Mouse (Mus musculus): ENCODE measurements at regions not wholly inside any gene's neighbourhood (a gene's known extent, or its start where the extent isn't known, plus 50 kb on each side); places are given as distances from the start of the nearest gene placed in this dataset.
A peak's percentile ranks its signal among the peaks of the same experiment; 100 is the strongest.

GRCm38 (mm10) chr6:31122895-31123294, 164.0 kb upstream of the Klf14 start:
- intact Hi-C loops (cut with DNase I), result no loop called here
- DNase-seq (ENCODE audit: low spot score in 2 of 2), result no peak

DNA sequence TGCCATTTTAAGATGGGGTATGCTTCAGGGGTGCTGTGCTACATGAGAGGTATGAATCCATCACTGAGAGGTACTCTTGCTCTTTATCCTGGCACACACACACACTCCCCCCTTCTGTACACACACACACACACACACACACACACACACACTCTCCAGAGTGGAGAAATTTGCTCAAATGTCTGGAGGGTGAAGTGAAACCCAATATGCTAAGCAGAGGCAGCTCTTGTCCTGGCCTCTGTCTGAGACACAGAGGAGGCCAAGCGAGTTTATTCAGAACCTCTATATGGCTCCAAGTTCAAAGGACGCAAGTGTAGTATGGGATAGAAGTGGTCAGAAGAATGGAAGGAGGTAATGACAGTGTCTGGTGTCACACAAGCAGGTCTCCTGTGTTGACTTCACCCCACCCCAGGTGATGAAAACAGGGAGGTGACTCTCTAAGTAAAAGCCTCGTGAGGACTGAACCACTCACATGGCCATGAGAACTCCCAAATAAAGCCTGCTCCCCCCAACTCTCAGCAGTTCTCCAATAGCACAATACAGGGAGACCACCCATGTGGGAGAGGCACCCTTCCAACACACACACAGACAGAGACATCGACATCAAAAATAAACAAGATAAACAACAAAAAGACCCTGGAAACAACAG, 164.6 kb upstream of the Klf14 start:
- no peak for DNase-seq (ENCODE audit: low spot score in 2 of 2)
- intact Hi-C loops (cut with DNase I), result no loop called here

DNA sequence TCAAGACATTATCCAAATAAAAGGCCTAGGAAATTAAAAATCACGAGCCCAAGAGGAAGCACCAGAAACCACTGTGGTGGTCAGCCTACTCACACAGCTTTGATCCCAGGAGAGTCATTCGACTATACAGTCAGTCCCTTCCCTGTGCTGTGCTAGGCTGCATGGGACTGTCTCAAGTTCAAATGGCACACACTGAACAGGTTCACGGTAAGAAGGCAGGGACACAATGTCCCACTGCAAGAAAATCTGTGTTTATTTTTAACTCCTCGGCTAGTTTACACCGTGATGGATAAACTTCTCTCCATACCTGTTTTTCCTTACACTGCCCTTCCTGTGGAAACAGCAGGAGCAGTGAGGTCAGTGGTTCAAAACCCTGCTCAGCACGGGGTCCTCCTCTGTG, 165.2 kb upstream of the Klf14 start:
- DNase-seq (ENCODE audit: low spot score in 2 of 2), result no peak
- intact Hi-C loops (cut with DNase I), result no loop called here

- intact Hi-C loops (cut with DNase I), result loop anchor here (5.0 kb wide), 1 partner anchor 48 kb away; no protein-coding TSS in a partner anchor
- DNase-seq (ENCODE audit: low spot score in 2 of 2), result no peak
Observed at GRCm38 (mm10) chr6:31124872-31125271, 166.0 kb upstream of the Klf14 start.

DNA sequence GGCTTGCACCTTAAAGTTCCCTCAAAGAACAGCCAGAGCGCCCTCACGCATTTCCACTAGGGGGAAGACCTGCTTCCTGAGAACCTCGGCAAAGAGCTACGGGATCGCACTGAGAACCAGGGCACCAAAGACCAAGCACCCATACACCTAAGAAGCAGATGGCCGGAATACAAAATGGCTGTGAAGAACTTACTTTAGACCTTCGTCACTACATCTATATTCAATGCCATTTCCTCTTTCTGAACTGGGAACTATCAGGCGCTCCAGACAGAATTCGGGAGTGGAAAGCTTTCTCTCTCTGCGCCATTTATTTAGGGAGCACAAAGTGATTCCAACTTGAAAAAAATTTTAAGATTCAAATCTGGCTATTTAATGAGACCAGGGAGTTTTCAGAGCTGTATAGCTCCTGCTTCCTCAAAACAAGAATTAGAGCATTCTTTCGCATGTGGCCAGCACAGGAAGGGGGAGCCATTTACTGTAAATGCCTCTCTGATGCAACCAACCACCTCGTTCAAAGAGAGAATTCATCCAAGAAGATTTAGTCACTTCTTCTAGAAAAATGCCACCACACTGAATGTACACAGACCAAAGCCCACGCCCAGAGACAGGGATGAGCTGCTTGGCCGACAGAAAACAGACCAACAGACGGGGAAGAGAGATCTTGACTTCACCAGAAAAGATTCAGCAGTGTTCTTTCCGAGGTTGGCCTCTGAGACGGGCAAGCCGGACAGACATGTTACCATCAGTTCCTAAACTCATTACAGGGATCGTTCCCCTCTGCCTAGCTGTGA, 166.6 kb upstream of the Klf14 start:
- no peak for DNase-seq (ENCODE audit: low spot score in 2 of 2)
- intact Hi-C loops (cut with DNase I), result loop anchor here (5.0 kb wide), 1 partner anchor 48 kb away; no protein-coding TSS in a partner anchor

GRCm38 (mm10) chr6:31126131-31126871, 167.4 kb upstream of the Klf14 start:
- intact Hi-C loops (cut with DNase I), result loop anchor here (5.0 kb wide), 1 partner anchor 49 kb away; no protein-coding TSS in a partner anchor
- no peak for DNase-seq (ENCODE audit: low spot score in 2 of 2)

DNA sequence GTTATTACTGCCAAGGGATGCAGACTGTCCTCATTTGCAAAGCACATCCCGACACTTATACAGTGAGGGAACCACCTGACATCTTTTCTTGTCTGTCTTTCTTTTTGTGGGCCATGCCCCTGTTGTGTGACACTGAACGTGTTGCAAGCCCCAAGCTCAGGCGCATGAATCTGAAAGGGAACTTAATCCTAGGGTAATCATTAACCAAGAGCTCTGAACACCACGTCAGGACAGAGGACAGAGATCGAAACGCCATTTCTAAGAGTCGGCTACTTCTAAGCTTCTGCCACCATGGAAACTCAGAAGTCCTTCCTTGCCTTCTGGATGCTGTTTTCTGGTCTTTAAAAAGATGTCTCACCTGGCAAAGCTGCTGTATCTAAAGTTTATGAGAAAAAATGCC, 170.3 kb upstream of the Klf14 start:
- intact Hi-C loops (cut with DNase I), result loop anchor here (5.0 kb wide), 1 partner anchor 52 kb away; no protein-coding TSS in a partner anchor
- no peak for DNase-seq (ENCODE audit: low spot score in 2 of 2)

DNA sequence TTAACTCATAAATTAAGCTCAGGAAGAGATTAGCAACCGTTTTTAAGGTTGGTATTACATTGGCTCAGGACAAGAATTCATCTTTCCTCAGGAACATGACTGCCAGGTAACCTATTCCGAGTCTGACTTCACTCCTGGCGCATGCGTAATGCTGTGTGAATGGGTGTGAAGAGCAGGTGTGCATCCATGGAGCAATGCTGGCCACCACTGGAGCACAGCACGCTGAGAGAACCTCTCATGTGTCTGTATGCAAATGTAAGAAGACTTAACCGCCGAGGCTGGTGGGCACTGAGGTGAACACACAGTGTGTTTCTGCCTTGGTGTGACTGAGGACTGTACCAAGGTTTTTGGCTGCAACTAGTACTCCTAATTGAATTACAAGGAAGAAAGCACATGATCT, 171.1 kb upstream of the Klf14 start:
- intact Hi-C loops (cut with DNase I), result loop anchor here (5.0 kb wide), 1 partner anchor 53 kb away; no protein-coding TSS in a partner anchor
- DNase-seq (ENCODE audit: low spot score in 2 of 2), result no peak

DNA sequence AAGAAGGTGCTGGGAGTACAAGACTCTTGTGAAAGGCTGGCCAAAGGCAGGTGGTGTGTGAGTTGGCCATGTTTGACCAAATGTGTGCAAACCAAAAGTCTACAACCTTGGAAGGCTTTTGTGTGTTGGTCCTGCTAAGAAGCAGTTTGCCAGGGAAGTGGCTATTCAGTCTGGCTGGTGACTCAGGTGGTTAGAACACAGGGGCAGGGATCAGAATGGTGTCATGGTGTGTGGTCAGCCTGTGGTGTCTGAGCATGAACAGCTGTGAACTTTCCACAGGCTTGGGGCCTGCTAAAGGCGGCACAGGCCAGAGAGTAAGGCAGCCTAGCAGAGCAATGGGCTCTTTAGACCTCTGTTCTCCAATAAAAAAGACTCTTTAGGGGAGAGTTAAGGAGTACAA, 171.6 kb upstream of the Klf14 start:
- DNase-seq (ENCODE audit: low spot score in 2 of 2), result no peak
- intact Hi-C loops (cut with DNase I), result no loop called here

DNA sequence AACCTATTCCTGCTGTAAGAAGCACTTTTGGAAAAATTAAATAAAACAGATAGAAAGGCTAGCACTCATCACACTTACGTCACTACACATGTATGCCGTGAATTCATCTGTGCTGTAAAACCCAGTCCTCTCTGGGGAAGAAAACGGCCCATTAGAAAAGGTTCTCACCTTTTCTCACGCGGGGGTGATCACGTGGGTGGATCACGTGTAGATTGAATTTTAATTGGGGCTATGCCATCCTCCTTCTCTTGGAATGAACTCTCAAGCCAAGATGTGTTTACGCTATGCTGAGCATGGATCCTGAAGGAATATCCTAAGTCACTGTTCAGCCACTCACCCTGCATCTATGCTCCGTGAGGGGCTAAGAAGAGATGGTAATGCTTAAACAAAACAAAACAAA, 172.8 kb upstream of the Klf14 start:
- intact Hi-C loops (cut with DNase I), result no loop called here
- DNase-seq (ENCODE audit: low spot score in 2 of 2), result no peak

DNA sequence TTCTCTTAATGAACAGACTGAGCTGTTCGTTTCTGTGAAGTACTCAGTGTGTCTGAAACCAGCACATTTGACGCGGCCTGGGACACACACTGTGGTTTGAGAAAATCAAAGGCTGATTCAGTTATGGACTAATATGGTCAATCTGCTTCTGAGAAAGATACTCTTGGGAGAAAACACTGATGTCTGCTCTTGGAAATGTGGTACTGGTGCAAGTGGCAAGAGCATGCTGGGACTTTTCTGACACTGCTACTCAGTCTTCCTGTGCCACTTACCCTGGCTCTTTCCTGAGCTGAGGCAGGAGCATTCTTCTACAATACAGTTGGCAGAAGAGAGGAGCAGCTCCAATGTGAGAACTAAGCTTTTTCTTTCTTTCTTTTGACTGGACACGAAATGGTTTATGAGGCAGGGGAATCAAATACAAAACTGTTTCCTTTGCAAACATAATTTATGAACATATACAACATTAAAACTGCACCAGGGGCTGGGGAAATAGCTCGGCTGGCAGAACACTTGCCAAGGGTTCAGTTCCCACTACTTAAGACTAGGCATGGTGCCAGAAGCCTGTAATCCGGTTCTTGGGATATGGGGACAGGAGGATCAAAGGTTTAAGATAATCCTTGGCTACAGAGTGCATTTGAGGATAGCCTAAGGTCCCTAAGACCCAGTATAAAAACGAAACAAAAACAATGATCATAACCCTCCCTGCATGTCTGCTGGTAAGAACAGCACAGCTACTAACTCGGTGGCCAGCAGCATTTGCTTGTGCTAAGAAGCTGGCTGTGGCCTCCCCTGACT, 173.7 kb upstream of the Klf14 start:
- intact Hi-C loops (cut with DNase I), result no loop called here
- no peak for DNase-seq (ENCODE audit: low spot score in 2 of 2)

DNA sequence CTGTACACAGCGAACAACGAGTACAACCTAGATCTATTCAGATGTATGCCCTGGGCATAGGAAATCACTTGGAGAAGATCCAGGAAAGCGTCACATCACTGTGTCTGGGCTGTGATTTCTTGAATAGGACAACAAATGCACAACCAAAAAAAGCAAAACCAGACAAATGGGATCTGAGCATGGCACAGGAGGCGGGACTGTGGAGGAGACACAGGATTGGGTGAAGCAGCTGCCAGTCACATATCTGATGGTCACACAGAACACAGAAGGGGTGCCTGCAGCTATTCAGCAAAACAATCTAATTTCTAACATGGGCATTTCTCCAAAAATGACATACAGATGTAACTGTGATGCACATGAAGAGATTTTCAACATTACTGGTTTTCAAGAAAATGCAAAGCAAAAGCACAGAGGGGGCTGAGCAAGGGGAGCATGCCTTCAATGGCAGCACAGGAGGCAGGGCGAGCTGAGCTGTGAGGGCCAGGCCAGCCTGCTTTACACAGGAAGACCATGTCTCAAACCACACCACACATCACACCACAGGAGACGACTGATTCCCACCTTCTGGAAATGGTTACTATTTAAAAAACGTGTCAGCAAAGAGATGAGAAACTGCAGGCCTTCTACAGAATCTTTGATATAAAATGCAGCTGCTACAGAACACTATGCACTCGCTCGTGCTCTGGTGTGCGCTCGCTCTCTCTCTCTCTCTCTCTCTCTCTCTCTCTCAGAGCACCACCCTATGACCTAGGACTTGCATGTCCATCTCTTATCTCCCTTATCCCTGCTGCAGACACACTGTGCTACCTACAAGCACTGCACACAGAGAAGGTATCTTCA, 175.2 kb upstream of the Klf14 start:
- intact Hi-C loops (cut with DNase I), result no loop called here
- DNase-seq (ENCODE audit: low spot score in 2 of 2), result peak; percentile 58 to 75

GRCm38 (mm10) chr6:31134736-31135077, 175.8 kb upstream of the Klf14 start:
- no peak for DNase-seq (ENCODE audit: low spot score in 2 of 2)
- intact Hi-C loops (cut with DNase I), result no loop called here

GRCm38 (mm10) chr6:31135580-31135979, 176.7 kb upstream of the Klf14 start:
- intact Hi-C loops (cut with DNase I), result no loop called here
- DNase-seq (ENCODE audit: low spot score in 2 of 2), result no peak

DNA sequence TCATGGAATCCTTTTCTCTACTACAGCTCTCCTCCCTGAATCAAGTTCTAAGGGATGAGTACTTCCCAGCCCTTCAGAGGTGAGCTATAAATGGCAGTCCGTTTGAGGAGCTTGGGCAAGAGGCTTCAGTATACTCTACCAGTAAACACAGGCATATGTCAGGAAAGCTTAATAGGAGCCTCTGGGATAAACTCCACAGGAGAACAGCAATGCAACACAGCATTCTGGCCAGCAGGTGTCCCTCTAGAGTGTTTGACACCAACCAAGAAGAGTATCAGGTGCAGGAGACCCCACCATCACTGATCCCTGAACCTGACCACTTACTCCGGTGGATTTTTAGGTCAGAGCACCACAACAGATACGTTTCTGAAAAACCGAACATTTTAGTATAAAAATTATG, 178.0 kb upstream of the Klf14 start:
- peak; percentile 60 to 68 for DNase-seq (ENCODE audit: low spot score in 2 of 2)
- intact Hi-C loops (cut with DNase I), result no loop called here

DNA sequence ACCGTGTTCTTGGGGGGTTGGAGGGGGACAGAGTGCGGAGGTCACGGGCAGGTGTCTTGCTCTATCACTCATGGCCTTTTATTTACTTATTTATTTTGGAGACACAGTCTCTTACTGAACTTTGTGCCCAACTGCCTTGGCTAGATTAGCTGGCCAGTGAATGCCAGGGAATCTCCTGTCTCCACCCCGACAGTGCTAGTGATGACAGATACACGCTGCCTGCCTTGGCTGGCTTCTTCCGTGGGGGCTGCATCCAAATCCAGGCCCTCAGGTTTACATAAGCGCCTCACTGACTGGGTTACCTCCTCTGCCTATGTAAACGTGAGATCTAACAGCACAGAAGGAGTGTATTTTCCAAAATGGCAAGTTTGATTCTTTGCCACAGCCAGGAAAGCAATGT, 178.5 kb upstream of the Klf14 start:
- DNase-seq (ENCODE audit: low spot score in 2 of 2), result no peak
- intact Hi-C loops (cut with DNase I), result no loop called here

DNA sequence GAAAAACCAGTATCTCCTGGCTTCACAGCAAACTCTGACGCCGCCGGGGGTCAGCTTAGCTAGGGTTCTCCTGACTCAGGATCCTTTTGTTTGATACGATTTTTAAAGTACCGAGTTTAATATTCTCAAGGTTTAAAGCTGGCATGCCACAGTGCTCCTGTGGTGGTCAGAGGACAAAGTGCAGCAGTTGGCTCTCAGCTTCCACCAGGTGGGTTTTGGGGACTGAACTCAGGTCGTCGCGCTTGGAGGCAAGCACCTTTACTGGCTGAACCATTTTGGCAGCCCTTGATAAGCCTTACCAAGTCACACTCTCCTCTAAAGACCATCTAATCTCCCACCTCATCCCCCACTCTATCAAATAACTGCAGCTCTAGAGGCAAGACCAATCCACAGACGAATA, 181.1 kb upstream of the Klf14 start:
- intact Hi-C loops (cut with DNase I), result no loop called here
- DNase-seq (ENCODE audit: low spot score in 2 of 2), result no peak

DNA sequence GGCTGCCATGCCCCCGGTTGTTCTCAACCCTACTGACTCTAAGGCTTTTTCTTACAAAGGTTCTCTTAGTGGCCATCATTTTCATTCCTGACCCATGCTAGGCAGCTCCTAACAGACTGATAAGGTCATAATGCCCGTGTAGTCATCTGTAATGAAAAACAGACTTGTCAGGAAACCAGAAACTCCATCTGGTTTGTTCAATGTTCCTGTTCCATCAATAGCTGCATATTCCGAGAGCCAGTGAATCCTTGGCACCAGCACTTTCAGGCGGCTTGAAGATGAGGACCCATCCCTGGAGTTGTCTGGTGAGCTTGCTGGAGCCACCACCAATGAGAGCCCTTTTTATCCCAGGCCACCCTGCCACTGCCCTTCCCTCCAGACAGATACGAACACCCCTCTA, 181.7 kb upstream of the Klf14 start:
- intact Hi-C loops (cut with DNase I), result no loop called here
- no peak for DNase-seq (ENCODE audit: low spot score in 2 of 2)

DNA sequence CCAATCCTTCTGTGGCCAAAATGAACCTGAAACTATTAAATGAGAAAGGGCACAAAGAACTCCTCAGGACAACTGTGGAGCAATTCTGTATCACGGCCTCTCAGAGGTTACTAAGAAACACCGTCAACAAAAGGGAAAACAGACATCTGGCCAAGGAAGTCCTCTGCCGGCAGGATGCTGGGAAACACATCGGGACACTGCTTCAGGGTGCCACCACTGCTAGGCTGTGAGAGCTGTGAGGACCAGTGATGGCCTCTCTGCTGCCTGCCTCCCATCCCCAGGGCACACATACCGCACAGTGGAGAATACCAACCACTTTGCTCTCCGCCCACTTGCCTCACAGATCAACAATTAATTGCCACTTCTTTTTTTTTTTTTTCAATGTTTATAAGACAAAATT, 182.6 kb upstream of the Klf14 start:
- intact Hi-C loops (cut with DNase I), result no loop called here

More for the DNA sequence above, 182.6 kb upstream of the Klf14 start:
- DNase-seq (ENCODE audit: low spot score in 2 of 2), result no peak

Measured in left cerebral cortex, postnatal 14 days (tissue).